Mouse (Mus musculus): ENCODE measurements around the gene Nos1ap. TPM values are rescaled to one million over a fixed set of nuclear protein-coding genes. Genes with fewer than 3 reads are reported as not detected.

Gene Nos1ap
- total RNA-seq, 2 experiments from 2014 or later: 5.8 to 12.4 TPM

GRCm38 (mm10) chr1:170381457-170381856, 208.2 kb downstream of the Nos1ap start:
- ATAC-seq (replicated peaks; ENCODE audit: poor library complexity): no peak

- ATAC-seq (replicated peaks; ENCODE audit: poor library complexity): no peak
Measured at GRCm38 (mm10) chr1:170380505-170380904, 209.2 kb downstream of the Nos1ap start.

- ATAC-seq (replicated peaks; ENCODE audit: poor library complexity): no peak
Measured at GRCm38 (mm10) chr1:170375721-170376120, 213.9 kb downstream of the Nos1ap start.

GRCm38 (mm10) chr1:170373750-170374149, 215.9 kb downstream of the Nos1ap start:
- ATAC-seq (replicated peaks; ENCODE audit: poor library complexity): no peak

GRCm38 (mm10) chr1:170371191-170371792, 218.4 kb downstream of the Nos1ap start:
- ATAC-seq (replicated peaks; ENCODE audit: poor library complexity): peak; percentile 42

GRCm38 (mm10) chr1:170368864-170369263, 220.8 kb downstream of the Nos1ap start:
- no peak for ATAC-seq (replicated peaks; ENCODE audit: poor library complexity)

GRCm38 (mm10) chr1:170366981-170367700, 222.5 kb downstream of the Nos1ap start:
- no peak for ATAC-seq (replicated peaks; ENCODE audit: poor library complexity)

GRCm38 (mm10) chr1:170363746-170364145, 225.9 kb downstream of the Nos1ap start:
- ATAC-seq (replicated peaks; ENCODE audit: poor library complexity): no peak

GRCm38 (mm10) chr1:170360183-170360915, 229.3 kb downstream of the Nos1ap start:
- ATAC-seq (replicated peaks; ENCODE audit: poor library complexity): no peak

GRCm38 (mm10) chr1:170353335-170353734, 236.3 kb downstream of the Nos1ap start:
- no peak for ATAC-seq (replicated peaks; ENCODE audit: poor library complexity)

- ATAC-seq (replicated peaks; ENCODE audit: poor library complexity): no peak
Measured at GRCm38 (mm10) chr1:170351080-170351479, 238.6 kb downstream of the Nos1ap start.

GRCm38 (mm10) chr1:170346266-170346665, 243.4 kb downstream of the Nos1ap start:
- no peak for ATAC-seq (replicated peaks; ENCODE audit: poor library complexity)

- ATAC-seq (replicated peaks; ENCODE audit: poor library complexity): no peak
Measured at GRCm38 (mm10) chr1:170343906-170344305, 245.8 kb downstream of the Nos1ap start.

GRCm38 (mm10) chr1:170343081-170343480, 246.6 kb downstream of the Nos1ap start:
- ATAC-seq (replicated peaks; ENCODE audit: poor library complexity): no peak

GRCm38 (mm10) chr1:170339943-170340342, 249.7 kb downstream of the Nos1ap start:
- ATAC-seq (replicated peaks; ENCODE audit: poor library complexity): peak; percentile 74

GRCm38 (mm10) chr1:170332775-170333174, 256.9 kb downstream of the Nos1ap start:
- ATAC-seq (replicated peaks; ENCODE audit: poor library complexity): no peak

- no peak for ATAC-seq (replicated peaks; ENCODE audit: poor library complexity)
Measured at GRCm38 (mm10) chr1:170331926-170332325, 257.7 kb downstream of the Nos1ap start.

GRCm38 (mm10) chr1:170325277-170325676, 264.4 kb downstream of the Nos1ap start:
- ATAC-seq (replicated peaks; ENCODE audit: poor library complexity): no peak

GRCm38 (mm10) chr1:170324312-170324711, 265.3 kb downstream of the Nos1ap start:
- no peak for ATAC-seq (replicated peaks; ENCODE audit: poor library complexity)

- no peak for ATAC-seq (replicated peaks; ENCODE audit: poor library complexity)
Measured at GRCm38 (mm10) chr1:170323001-170323400, 266.7 kb downstream of the Nos1ap start.

GRCm38 (mm10) chr1:170322046-170322445, 267.6 kb downstream of the Nos1ap start:
- ATAC-seq (replicated peaks; ENCODE audit: poor library complexity): no peak

- ATAC-seq (replicated peaks; ENCODE audit: poor library complexity): no peak
Measured at GRCm38 (mm10) chr1:170311431-170311830, 278.2 kb downstream of the Nos1ap start.

Measured in megakaryocyte progenitor cell, adult 5-6 weeks (primary cell).